Mouse (Mus musculus) heart, embryonic 14.5 days (tissue): Measurements from ENCODE around the gene Epha4. TPM values are rescaled to one million over a fixed set of nuclear protein-coding genes. Genes with fewer than 3 reads are reported as not detected.
A peak's percentile ranks its signal among the peaks of the same experiment; 100 is the strongest.

Experiments used
- ATAC-seq: fragments of 200-750 bp; cut with Nextera tagmentation; 2 replicates; pipeline ENCODE4 v1.8.0; 2017; ENCODE audit warnings: low read depth, moderate TSS enrichment; ENCODE audit not compliant: insufficient number of reproducible peaks, insufficient read depth, low FRiP score
- H3K27ac ChIP-seq, 2 experiments: fragments of 200-500 bp in 1 of 2; fragments of 300-500 bp in 1 of 2; sonication (generic) in 1 of 2; replicated peaks in 1 of 2; 2 replicates each; pipeline ENCODE4 v1.5.1; 2012 to 2014; ENCODE audit warnings: low read depth in 2 of 2, low read length in 2 of 2, control low read depth in 1 of 2, mild to moderate bottlenecking in 1 of 2, mixed read lengths in 1 of 2; ENCODE audit not compliant: control insufficient read depth in 1 of 2, insufficient read depth in 1 of 2
- H3K27me3 ChIP-seq: fragments of 300-500 bp; sonication (generic); 2 replicates; pipeline ENCODE4 v1.6.1; 2014; ENCODE audit warnings: mild to moderate bottlenecking, low read length, control low read depth; ENCODE audit not compliant: control insufficient read depth, insufficient read depth
- H3K36me3 ChIP-seq: fragments of 300-500 bp; sonication (generic); 2 replicates; pipeline ENCODE4 v1.6.1; 2014; ENCODE audit warnings: mild to moderate bottlenecking, control low read depth, low read length, mixed read lengths; ENCODE audit not compliant: control insufficient read depth, insufficient read depth
- H3K4me1 ChIP-seq, 2 experiments: fragments of 200-500 bp in 1 of 2; fragments of 300-500 bp in 1 of 2; sonication (generic) in 1 of 2; 2 replicates each; pipeline ENCODE4 v1.6.1; 2012 to 2014; ENCODE audit warnings: low read length in 2 of 2, control low read depth in 1 of 2, mixed read lengths in 1 of 2; ENCODE audit not compliant: control insufficient read depth in 2 of 2, insufficient read depth in 2 of 2
- H3K4me2 ChIP-seq: fragments of 300-500 bp; sonication (generic); 2 replicates; pipeline ENCODE4 v1.6.1; 2014; ENCODE audit warnings: mild to moderate bottlenecking, low read length
- H3K4me3 ChIP-seq, 2 experiments: fragments of 200-500 bp in 1 of 2; fragments of 300-500 bp in 1 of 2; sonication (generic) in 1 of 2; 2 replicates each; pipeline ENCODE4 v1.5.1; 2012 to 2014; ENCODE audit warnings: low read length in 2 of 2, mild to moderate bottlenecking in 2 of 2, control low read depth in 1 of 2, low read depth in 1 of 2, moderate library complexity in 1 of 2; ENCODE audit not compliant: control insufficient read depth in 1 of 2, insufficient read depth in 1 of 2
- H3K9ac ChIP-seq: fragments of 300-500 bp; sonication (generic); 2 replicates; pipeline ENCODE4 v1.6.1; 2014; ENCODE audit warnings: mild to moderate bottlenecking, low read length
- H3K9me3 ChIP-seq: fragments of 300-500 bp; sonication (generic); 2 replicates; pipeline ENCODE4 v1.6.1; 2016; ENCODE audit warnings: low read length, control low read depth; ENCODE audit not compliant: control insufficient read depth
- WGBS: fragments of 180-500 bp; shearing (Covaris S2); extraction: QIAGEN DNeasy Blood & Tissue Kit; methylation state at CpG from one replicate; pipeline ENCODE4 v1.1.7; 2014; 5-methylcytosine and 5-hydroxymethylcytosine counted together
- polyA plus RNA-seq: library from polyadenylated mRNA; unstranded; fragments of >200 nt; fragmentation: Nextera tagmentation; extraction: Ambion mirVana; gene quantifications from 2 replicates; pipeline ENCODE4 v1.2.1, GENCODE M21; 2014

Gene Epha4
- polyA plus RNA-seq, 1 experiment from 2014 or later = 14.1 TPM

GRCm38 (mm10) chr1:77502554-77503119 lies 12.3 kb downstream of the Epha4 start:
- no peaks in the 10 kb centered on the region for H3K9me3 ChIP-seq
- 48% methylated on average over 11 of the region's 11 CpGs for WGBS
- ATAC-seq = no peak
- H3K4me3 ChIP-seq = no peak overlapping the region
- H3K4me1 ChIP-seq = peaks cover 2 to 10% of the 10 kb centered on the region in 2 experiments; a peak in 2 of 4 replicates
- no peaks in the 10 kb centered on the region for H3K27me3 ChIP-seq
- H3K4me2 ChIP-seq = no peak overlapping the region
- H3K27ac ChIP-seq = no peak overlapping the region
- peaks cover 10% of the 10 kb centered on the region for H3K36me3 ChIP-seq
- H3K9ac ChIP-seq = no peak overlapping the region

GRCm38 (mm10) chr1:77501363-77501933 lies 13.4 kb downstream of the Epha4 start:
- no peak overlapping the region for H3K4me2 ChIP-seq
- no peaks in the 10 kb centered on the region for H3K9me3 ChIP-seq
- H3K9ac ChIP-seq = no peak overlapping the region
- no peak overlapping the region for H3K4me3 ChIP-seq
- peaks cover 5% of the 10 kb centered on the region for H3K36me3 ChIP-seq
- WGBS = 78% methylated on average over 13 of the region's 13 CpGs
- peaks cover 7 to 10% of the 10 kb centered on the region in 2 experiments; a peak in 3 of 4 replicates for H3K4me1 ChIP-seq
- H3K27ac ChIP-seq = no peak overlapping the region
- no peaks in the 10 kb centered on the region for H3K27me3 ChIP-seq
- ATAC-seq = no peak

- no peak for ATAC-seq
- H3K4me1 ChIP-seq = peaks cover 0 to 4% of the 10 kb centered on the region in 2 experiments; a peak in 2 of 4 replicates
- no peak overlapping the region for H3K27ac ChIP-seq
- H3K9me3 ChIP-seq = no peaks in the 10 kb centered on the region
- H3K4me3 ChIP-seq = no peak overlapping the region
- no peaks in the 10 kb centered on the region for H3K36me3 ChIP-seq
- H3K27me3 ChIP-seq = no peaks in the 10 kb centered on the region
- no peak overlapping the region for H3K4me2 ChIP-seq
- 59% methylated on average over 4 of the region's 4 CpGs for WGBS
- no peak overlapping the region for H3K9ac ChIP-seq
Observed at GRCm38 (mm10) chr1:77497506-77497905, 17.4 kb downstream of the Epha4 start.

- Histone ChIP-seq H3K4me3 (peak overlapping the region in 1 of 2 experiments; percentile 6; a peak in 1 of 4 replicates), H3K9me3 (no peaks in the 10 kb centered on the region), H3K27me3 (no peaks in the 10 kb centered on the region), H3K36me3 (no peaks in the 10 kb centered on the region), H3K9ac (no peak overlapping the region), H3K4me2 (peak overlapping the region; percentile 45), H3K27ac (no peak overlapping the region), H3K4me1 (peaks cover 5 to 7% of the 10 kb centered on the region in 2 experiments)
- WGBS = 23% methylated on average over 11 of the region's 11 CpGs
- ATAC-seq = no peak
Observed at GRCm38 (mm10) chr1:77496468-77497181, 18.3 kb downstream of the Epha4 start.

GRCm38 (mm10) chr1:77495790-77496158 lies 19.1 kb downstream of the Epha4 start:
- Histone ChIP-seq H3K4me3 (no peak overlapping the region), H3K27ac (no peak overlapping the region), H3K4me1 (peaks cover 8 to 9% of the 10 kb centered on the region in 2 experiments), H3K9me3 (no peaks in the 10 kb centered on the region), H3K9ac (no peak overlapping the region), H3K27me3 (no peaks in the 10 kb centered on the region), H3K4me2 (no peak overlapping the region), H3K36me3 (no peaks in the 10 kb centered on the region)
- no peak for ATAC-seq
- 67% methylated on average over 7 of the region's 7 CpGs for WGBS

- no peaks in the 10 kb centered on the region for H3K36me3 ChIP-seq
- H3K27ac ChIP-seq = no peak overlapping the region
- H3K4me1 ChIP-seq = peaks cover 8 to 9% of the 10 kb centered on the region in 2 experiments
- no peaks in the 10 kb centered on the region for H3K9me3 ChIP-seq
- no peaks in the 10 kb centered on the region for H3K27me3 ChIP-seq
- no peak overlapping the region for H3K9ac ChIP-seq
- no peak overlapping the region for H3K4me2 ChIP-seq
- no peak for ATAC-seq
- no peak overlapping the region for H3K4me3 ChIP-seq
- 59% methylated on average over 10 of the region's 10 CpGs for WGBS
Observed at GRCm38 (mm10) chr1:77495030-77495789, 19.7 kb downstream of the Epha4 start.

- Histone ChIP-seq H3K9me3 (no peaks in the 10 kb centered on the region), H3K4me2 (no peak overlapping the region), H3K4me1 (peaks cover 8 to 9% of the 10 kb centered on the region in 2 experiments), H3K9ac (no peak overlapping the region), H3K27me3 (no peaks in the 10 kb centered on the region), H3K4me3 (no peak overlapping the region), H3K36me3 (no peaks in the 10 kb centered on the region), H3K27ac (no peak overlapping the region)
- WGBS = 67% methylated on average over 10 of the region's 10 CpGs
- ATAC-seq = no peak
Observed at GRCm38 (mm10) chr1:77493841-77494635, 20.9 kb downstream of the Epha4 start.
